Mouse (Mus musculus) neural tube, embryonic 15.5 days (tissue): ENCODE measurements around the gene Gm45261. TPM values are rescaled to one million over a fixed set of nuclear protein-coding genes. Genes with fewer than 3 reads are reported as not detected.

ENCODE experiments used
- ATAC-seq: fragments of 200-750 bp; cut with Nextera tagmentation; 2 replicates; pipeline ENCODE4 v1.8.0; 2017; ENCODE audit warnings: mild to moderate bottlenecking, moderate TSS enrichment, moderate library complexity; ENCODE audit not compliant: low FRiP score
- H3K27ac ChIP-seq: fragments of 300-500 bp; sonication (generic); replicated peaks from 2 replicates; pipeline ENCODE4 v1.5.1; 2015; ENCODE audit warnings: mild to moderate bottlenecking, inconsistent platforms
- H3K27me3 ChIP-seq: fragments of 300-500 bp; sonication (generic); replicated peaks from 2 replicates; pipeline ENCODE4 v1.6.1; 2015; ENCODE audit warnings: inconsistent platforms
- H3K36me3 ChIP-seq: fragments of 300-500 bp; sonication (generic); 2 replicates; pipeline ENCODE4 v1.6.1; 2015; ENCODE audit warnings: inconsistent platforms
- H3K4me1 ChIP-seq: fragments of 300-500 bp; sonication (generic); 2 replicates; pipeline ENCODE4 v1.6.1; 2015; ENCODE audit warnings: inconsistent platforms
- H3K4me2 ChIP-seq: fragments of 300-500 bp; sonication (generic); 2 replicates; pipeline ENCODE4 v1.6.1; 2015; ENCODE audit warnings: inconsistent platforms, mild to moderate bottlenecking, moderate library complexity
- H3K4me3 ChIP-seq: fragments of 300-500 bp; sonication (generic); replicated peaks from 2 replicates; pipeline ENCODE4 v1.5.1; 2015; ENCODE audit warnings: mild to moderate bottlenecking, inconsistent platforms
- H3K9ac ChIP-seq: fragments of 300-500 bp; sonication (generic); replicated peaks from 2 replicates; pipeline ENCODE4 v1.6.1; 2015; ENCODE audit warnings: mild to moderate bottlenecking, inconsistent platforms
- H3K9me3 ChIP-seq: fragments of 300-500 bp; sonication (generic); replicated peaks from 2 replicates; pipeline ENCODE4 v1.6.1; 2016; ENCODE audit warnings: inconsistent platforms
- WGBS: fragments of 180-500 bp; shearing (Covaris S2); methylation state at CpG from one replicate; pipeline ENCODE4 v1.1.7; 2015; ENCODE audit warnings: mixed read lengths; 5-methylcytosine and 5-hydroxymethylcytosine counted together
- polyA plus RNA-seq: library from polyadenylated mRNA; unstranded; fragments of >200 nt; fragmentation: Nextera tagmentation; extraction: Ambion mirVana; gene quantifications from 2 replicates; pipeline ENCODE4 v1.2.1, GENCODE M21; 2015

Gene Gm45261
- not detected in 2 replicates for polyA plus RNA-seq

- Histone ChIP-seq H3K9me3 (no peaks in the 10 kb centered on the region), H3K27me3 (no peaks in the 10 kb centered on the region), H3K27ac (no peak within 1 kb of the TSS), H3K4me2 (no peak within 1 kb of the TSS), H3K36me3 (no peaks in the 10 kb centered on the region), H3K4me3 (no peak within 1 kb of the TSS), H3K9ac (no peak within 1 kb of the TSS), H3K4me1 (no peaks in the 10 kb centered on the region)
- 87% methylated on average over 6 of the region's 6 CpGs for WGBS
- no peak for ATAC-seq
Observed at GRCm38 (mm10) chr1:80461348-80461747, at the start of gene Gm45261. Gene Gm45261 (minus strand): TSS chr1:80461448.

GRCm38 (mm10) chr1:80504757-80505156, 43.5 kb upstream of the Gm45261 start:
- ATAC-seq: no peak
- Histone ChIP-seq H3K27ac (no peak overlapping the region), H3K4me1 (no peaks in the 10 kb centered on the region), H3K9me3 (no peaks in the 10 kb centered on the region), H3K27me3 (no peaks in the 10 kb centered on the region), H3K4me2 (no peak overlapping the region), H3K9ac (no peak overlapping the region), H3K36me3 (no peaks in the 10 kb centered on the region), H3K4me3 (no peak overlapping the region)
- 88% methylated on average over 2 of the region's 2 CpGs for WGBS

GRCm38 (mm10) chr1:80504081-80504480, 42.8 kb upstream of the Gm45261 start:
- WGBS: 90% methylated on average over 4 of the region's 4 CpGs

GRCm38 (mm10) chr1:80502456-80503165, 41.4 kb upstream of the Gm45261 start:
- H3K36me3 ChIP-seq: no peaks in the 10 kb centered on the region
- no peaks in the 10 kb centered on the region for H3K9me3 ChIP-seq
- 83% methylated on average over 9 of the region's 9 CpGs for WGBS
- H3K27me3 ChIP-seq: no peaks in the 10 kb centered on the region
- H3K4me1 ChIP-seq: no peaks in the 10 kb centered on the region
- no peak overlapping the region for H3K4me3 ChIP-seq
- no peak overlapping the region for H3K4me2 ChIP-seq
- no peak overlapping the region for H3K9ac ChIP-seq
- H3K27ac ChIP-seq: no peak overlapping the region
- ATAC-seq: no peak

More at GRCm38 (mm10) chr1:80504081-80504480, 42.8 kb upstream of the Gm45261 start:
- Histone ChIP-seq H3K27ac (no peak overlapping the region), H3K9me3 (no peaks in the 10 kb centered on the region), H3K27me3 (no peaks in the 10 kb centered on the region), H3K36me3 (no peaks in the 10 kb centered on the region), H3K4me2 (no peak overlapping the region), H3K9ac (no peak overlapping the region), H3K4me1 (no peaks in the 10 kb centered on the region), H3K4me3 (no peak overlapping the region)
- ATAC-seq: no peak

GRCm38 (mm10) chr1:80499264-80499663, 38.0 kb upstream of the Gm45261 start:
- ATAC-seq: no peak
- WGBS: 48% methylated on average over 7 of the region's 7 CpGs
- Histone ChIP-seq H3K4me3 (no peak overlapping the region), H3K9ac (no peak overlapping the region), H3K9me3 (no peaks in the 10 kb centered on the region), H3K27ac (no peak overlapping the region), H3K4me1 (no peaks in the 10 kb centered on the region), H3K36me3 (no peaks in the 10 kb centered on the region), H3K27me3 (no peaks in the 10 kb centered on the region), H3K4me2 (no peak overlapping the region)

GRCm38 (mm10) chr1:80496360-80496759, 35.1 kb upstream of the Gm45261 start:
- Histone ChIP-seq H3K36me3 (no peaks in the 10 kb centered on the region), H3K9ac (no peak overlapping the region), H3K27ac (no peak overlapping the region), H3K4me1 (no peaks in the 10 kb centered on the region), H3K9me3 (no peaks in the 10 kb centered on the region), H3K4me2 (no peak overlapping the region), H3K27me3 (no peaks in the 10 kb centered on the region), H3K4me3 (no peak overlapping the region)
- no peak for ATAC-seq
- WGBS: 94% methylated on average over 4 of the region's 4 CpGs

GRCm38 (mm10) chr1:80483419-80483818, 22.2 kb upstream of the Gm45261 start:
- Histone ChIP-seq H3K27ac (no peak overlapping the region), H3K36me3 (no peaks in the 10 kb centered on the region), H3K9ac (no peak overlapping the region), H3K4me3 (no peak overlapping the region), H3K27me3 (no peaks in the 10 kb centered on the region), H3K9me3 (no peaks in the 10 kb centered on the region), H3K4me2 (no peak overlapping the region), H3K4me1 (no peaks in the 10 kb centered on the region)
- 75% methylated on average over 5 of the region's 5 CpGs for WGBS
- no peak for ATAC-seq

- no peaks in the 10 kb centered on the region for H3K9me3 ChIP-seq
- H3K4me3 ChIP-seq: no peak overlapping the region
- WGBS: 68% methylated on average over 1 of the region's 1 CpGs
- no peak overlapping the region for H3K27ac ChIP-seq
- H3K27me3 ChIP-seq: no peaks in the 10 kb centered on the region
- H3K9ac ChIP-seq: no peak overlapping the region
- H3K4me2 ChIP-seq: no peak overlapping the region
- H3K36me3 ChIP-seq: no peaks in the 10 kb centered on the region
- no peak for ATAC-seq
- H3K4me1 ChIP-seq: no peaks in the 10 kb centered on the region
Observed at GRCm38 (mm10) chr1:80474942-80475341, 13.7 kb upstream of the Gm45261 start.

- 100% methylated on average over 1 of the region's 1 CpGs for WGBS
- no peak for ATAC-seq
- H3K9ac ChIP-seq: no peak overlapping the region
- H3K4me2 ChIP-seq: no peak overlapping the region
- no peaks in the 10 kb centered on the region for H3K27me3 ChIP-seq
- no peak overlapping the region for H3K27ac ChIP-seq
- no peaks in the 10 kb centered on the region for H3K4me1 ChIP-seq
- no peaks in the 10 kb centered on the region for H3K9me3 ChIP-seq
- H3K36me3 ChIP-seq: no peaks in the 10 kb centered on the region
- no peak overlapping the region for H3K4me3 ChIP-seq
Observed at GRCm38 (mm10) chr1:80472395-80472794, 11.1 kb upstream of the Gm45261 start.

GRCm38 (mm10) chr1:80459923-80460322, 1.3 kb downstream of the Gm45261 start:
- Histone ChIP-seq H3K4me3 (no peak overlapping the region), H3K9ac (no peak overlapping the region), H3K4me1 (no peaks in the 10 kb centered on the region), H3K4me2 (no peak overlapping the region), H3K27ac (no peak overlapping the region), H3K27me3 (no peaks in the 10 kb centered on the region), H3K9me3 (no peaks in the 10 kb centered on the region), H3K36me3 (no peaks in the 10 kb centered on the region)
- ATAC-seq: no peak
- 88% methylated on average over 1 of the region's 1 CpGs for WGBS

- Histone ChIP-seq H3K4me2 (no peak overlapping the region), H3K9ac (no peak overlapping the region), H3K27me3 (no peaks in the 10 kb centered on the region), H3K4me1 (no peaks in the 10 kb centered on the region), H3K4me3 (no peak overlapping the region), H3K36me3 (no peaks in the 10 kb centered on the region), H3K27ac (no peak overlapping the region), H3K9me3 (no peaks in the 10 kb centered on the region)
- ATAC-seq: no peak
Observed at GRCm38 (mm10) chr1:80459477-80459876, 1.8 kb downstream of the Gm45261 start.

GRCm38 (mm10) chr1:80453971-80454370, 7.3 kb downstream of the Gm45261 start:
- no peak overlapping the region for H3K4me2 ChIP-seq
- no peak overlapping the region for H3K9ac ChIP-seq
- no peak for ATAC-seq
- WGBS: 86% methylated on average over 2 of the region's 2 CpGs
- H3K27ac ChIP-seq: no peak overlapping the region
- no peaks in the 10 kb centered on the region for H3K36me3 ChIP-seq
- no peaks in the 10 kb centered on the region for H3K27me3 ChIP-seq
- H3K4me3 ChIP-seq: no peak overlapping the region
- H3K9me3 ChIP-seq: no peaks in the 10 kb centered on the region
- no peaks in the 10 kb centered on the region for H3K4me1 ChIP-seq
